Mouse (Mus musculus) spleen, adult 2 months (tissue): ENCODE measurements around the gene Gpr171.

Experiments
- CTCF ChIP-seq: fragments of 200-500 bp; IDR thresholded peaks from 2 replicates; pipeline ENCODE4 v1.5.1; 2011; ENCODE audit warnings: mild to moderate bottlenecking, inconsistent platforms; ENCODE audit not compliant: insufficient read depth, insufficient read length, insufficient replicate concordance; ENCODE audit errors: extremely low read depth
- POLR2A ChIP-seq: fragments of 200-500 bp; IDR thresholded peaks from 2 replicates; pipeline ENCODE4 v1.6.1; 2011; ENCODE audit warnings: low read depth, low read length, inconsistent platforms

DNA sequence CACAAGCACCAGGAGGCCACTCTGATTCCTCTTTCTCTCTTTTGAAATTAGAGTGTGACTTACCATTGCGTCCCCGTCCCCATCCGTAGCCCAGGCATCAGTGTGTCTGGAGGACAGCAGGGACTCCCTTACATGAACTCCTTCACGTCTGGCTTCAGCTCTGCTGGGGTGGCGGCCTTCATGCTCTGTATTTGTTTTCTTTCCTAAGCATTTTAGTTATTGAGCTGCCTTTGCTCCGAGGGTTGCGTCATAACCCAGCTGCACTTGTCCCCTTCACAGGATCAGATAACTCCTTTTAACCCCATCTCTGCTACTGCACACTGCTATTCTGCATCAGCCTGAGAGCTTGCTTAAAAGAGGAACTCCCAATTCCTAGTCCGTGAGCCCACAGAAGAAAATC is 28.8 kb upstream of the Gpr171 start:
- no peak for TF ChIP-seq CTCF
- no peak for TF ChIP-seq POLR2A
